8 mouse cellular contexts compared by ENCODE assay signal in genomic region chr14:51930824-51931223, GRCm38 (mm10). TPM values are rescaled to one million over a fixed set of nuclear protein-coding genes. Genes with fewer than 3 reads are reported as not detected.
DNase-seq lines count a peak whose midpoint lies in the region; ATAC-seq and TF ChIP-seq lines count a peak whose summit lies in the region.

No protein-coding gene starts in this region.

- H3K4me3 ChIP-seq in heart, embryonic 16.5 days (ENCODE audit: low read length), result no peak overlapping the region
- no peak overlapping the region for H3K4me3 ChIP-seq in kidney, postnatal 0 days (replicated peaks; ENCODE audit: low read depth, low read length)
- no peak overlapping the region for H3K4me3 ChIP-seq in liver, embryonic 14.5 days (ENCODE audit: insufficient read depth in 1 of 2, low read depth in 2 of 2, low read length in 2 of 2)
- H3K4me3 ChIP-seq in neural tube, embryonic 12.5 days, result no peak overlapping the region

- peak; percentile 83 for TF ChIP-seq CTCF in kidney, postnatal 0 days (IDR thresholded peaks at IDR 0.05; ENCODE audit: low read depth)
- peak; percentile 63 for TF ChIP-seq CTCF in liver, embryonic 14.5 days (IDR thresholded peaks at IDR 0.05; ENCODE audit: low read depth)

- ATAC-seq in heart, embryonic 16.5 days (replicated peaks; ENCODE audit: extremely low read depth, insufficient read depth, low FRiP score), result peak; percentile 88
- peak; percentile 80 for ATAC-seq in kidney, postnatal 0 days (replicated peaks; ENCODE audit: low FRiP score, low read depth)
- 0 out of 2 replicates have a peak, but pooled peaks have one; percentile 33 for ATAC-seq in liver, embryonic 14.5 days (ENCODE audit: insufficient read depth)
- peak; percentile 63 for ATAC-seq in neural tube, embryonic 12.5 days (ENCODE audit: low FRiP score, low read depth)

- TF ChIP-seq EP300 in liver, embryonic 14.5 days (IDR thresholded peaks at IDR 0.05; ENCODE audit: low read depth), result no peak

- H3K27me3 ChIP-seq in heart, embryonic 16.5 days (ENCODE audit: control insufficient read depth, insufficient read depth, low read length), result no peaks in the 10 kb centered on the region
- no peaks in the 10 kb centered on the region for H3K27me3 ChIP-seq in kidney, postnatal 0 days (ENCODE audit: insufficient read depth, low read length)
- H3K27me3 ChIP-seq in liver, embryonic 14.5 days (ENCODE audit: control insufficient read depth, insufficient read depth, low read length), result no peaks in the 10 kb centered on the region
- 0 out of 2 replicates have a peak, but pooled peaks cover 4% of the 10 kb centered on the region for H3K27me3 ChIP-seq in neural tube, embryonic 12.5 days (replicated peaks)

- peaks cover 5% of the 10 kb centered on the region for H3K4me1 ChIP-seq in heart, embryonic 16.5 days (ENCODE audit: control insufficient read depth, insufficient read depth, low read length)
- no peaks in the 10 kb centered on the region; the same call in 1 of the 2 replicates for H3K4me1 ChIP-seq in kidney, postnatal 0 days (replicated peaks; ENCODE audit: insufficient read depth, low read length)
- H3K4me1 ChIP-seq in liver, embryonic 14.5 days (replicated peaks; ENCODE audit: control insufficient read depth in 2 of 2, insufficient read depth in 2 of 2, low read length in 1 of 2), result peaks cover 0 to 9% of the 10 kb centered on the region in 2 experiments; a peak in 1 of 4 replicates
- no peaks in the 10 kb centered on the region for H3K4me1 ChIP-seq in neural tube, embryonic 12.5 days

- no peaks in the 10 kb centered on the region for H3K36me3 ChIP-seq in heart, embryonic 16.5 days (ENCODE audit: control insufficient read depth, insufficient read depth)
- no peaks in the 10 kb centered on the region for H3K36me3 ChIP-seq in kidney, postnatal 0 days (ENCODE audit: insufficient read depth, low read length)
- H3K36me3 ChIP-seq in liver, embryonic 14.5 days (replicated peaks; ENCODE audit: control insufficient read depth, insufficient read depth, low read depth), result no peaks in the 10 kb centered on the region
- H3K36me3 ChIP-seq in neural tube, embryonic 12.5 days, result no peaks in the 10 kb centered on the region

- WGBS in heart, embryonic 16.5 days, result 28% methylated on average over 5 of the region's 5 CpGs
- WGBS in kidney, postnatal 0 days, result 25% methylated on average over 5 of the region's 5 CpGs
- 28% methylated on average over 5 of the region's 5 CpGs for WGBS in liver, embryonic 14.5 days (ENCODE audit: insufficient replicate concordance)
- WGBS in neural tube, embryonic 12.5 days, result 38% methylated on average over 5 of the region's 5 CpGs

- DNase-seq in CD4-positive, CD25-positive, alpha-beta regulatory T cell, adult 2 months (ENCODE audit: low read depth, low spot score), result peak; percentile 78
- DNase-seq in adrenal gland, postnatal 25 days, result peak; percentile 35
- DNase-seq in fibroblast of lung, adult 2 months (ENCODE audit: low read depth), result peak; percentile 59
- peak; percentile 92 for DNase-seq in kidney, postnatal 0 days (ENCODE audit: low spot score)
- no peak for DNase-seq in liver, embryonic 14.5 days (ENCODE audit: low read depth in 3 of 3, low spot score in 3 of 3)
- peak; percentile 58 for DNase-seq in thymus, postnatal 4 days

- H3K4me2 ChIP-seq in heart, embryonic 16.5 days (ENCODE audit: low read depth, low read length), result no peak overlapping the region
- no peak overlapping the region for H3K4me2 ChIP-seq in kidney, postnatal 0 days (ENCODE audit: low read length)
- H3K4me2 ChIP-seq in liver, embryonic 14.5 days (ENCODE audit: low read depth), result no peak overlapping the region
- H3K4me2 ChIP-seq in neural tube, embryonic 12.5 days (replicated peaks), result no peak overlapping the region

- no peak overlapping the region for H3K9ac ChIP-seq in heart, embryonic 16.5 days (ENCODE audit: low read length)
- no peak overlapping the region for H3K9ac ChIP-seq in kidney, postnatal 0 days (ENCODE audit: low read depth, low read length)
- no peak overlapping the region for H3K9ac ChIP-seq in liver, embryonic 14.5 days (replicated peaks)
- no peak overlapping the region for H3K9ac ChIP-seq in neural tube, embryonic 12.5 days

- peak overlapping the region; percentile 25; the same call in 1 of the 2 replicates for H3K27ac ChIP-seq in heart, embryonic 16.5 days (ENCODE audit: low read length)
- no peak overlapping the region for H3K27ac ChIP-seq in kidney, postnatal 0 days
- no peak overlapping the region for H3K27ac ChIP-seq in liver, embryonic 14.5 days
- no peak overlapping the region for H3K27ac ChIP-seq in neural tube, embryonic 12.5 days

- no peaks in the 10 kb centered on the region for H3K9me3 ChIP-seq in heart, embryonic 16.5 days (replicated peaks; ENCODE audit: control insufficient read depth, low read length)
- H3K9me3 ChIP-seq in kidney, postnatal 0 days (replicated peaks; ENCODE audit: low read length), result no peaks in the 10 kb centered on the region
- H3K9me3 ChIP-seq in liver, embryonic 14.5 days (ENCODE audit: control insufficient read depth, low read length), result no peaks in the 10 kb centered on the region
- H3K9me3 ChIP-seq in neural tube, embryonic 12.5 days, result no peaks in the 10 kb centered on the region; the same call in 1 of the 2 replicates

RNA-seq across cellular contexts. Expression of gene Rnase13, which starts 8.3 kb away (rescaled TPM):
- total RNA-seq in adrenal gland, postnatal 25 days (2021), result not detected in 2 replicates
- not detected in 2 replicates for polyA plus RNA-seq in heart, embryonic 16.5 days (2015; fragmentation: Nextera tagmentation; extraction: Ambion mirVana)
- polyA plus RNA-seq in kidney, postnatal 0 days (2015; fragmentation: Nextera tagmentation; extraction: Ambion mirVana), result not detected in 2 replicates
- not detected in 2 replicates for polyA plus RNA-seq in liver, embryonic 14.5 days (2012; rRNA removed)
- not detected in 2 replicates for polyA plus RNA-seq in liver, embryonic 14.5 days (2014; fragmentation: Nextera tagmentation; extraction: Ambion mirVana)
- polyA plus RNA-seq in neural tube, embryonic 12.5 days (2016; fragmentation: Nextera tagmentation; extraction: Ambion mirVana), result not detected in 2 replicates

RNA-seq across cellular contexts. Expression of gene Tppp2, which starts 12.6 kb away (rescaled TPM):
- not detected in 2 replicates for total RNA-seq in adrenal gland, postnatal 25 days (2021)
- polyA plus RNA-seq in heart, embryonic 16.5 days (2015; fragmentation: Nextera tagmentation; extraction: Ambion mirVana), result not detected in 2 replicates
- polyA plus RNA-seq in kidney, postnatal 0 days (2015; fragmentation: Nextera tagmentation; extraction: Ambion mirVana), result not detected in 2 replicates
- not detected in 2 replicates for polyA plus RNA-seq in liver, embryonic 14.5 days (2012; rRNA removed)
- not detected in 2 replicates for polyA plus RNA-seq in liver, embryonic 14.5 days (2014; fragmentation: Nextera tagmentation; extraction: Ambion mirVana)
- not detected in 2 replicates for polyA plus RNA-seq in neural tube, embryonic 12.5 days (2016; fragmentation: Nextera tagmentation; extraction: Ambion mirVana)

RNA-seq across cellular contexts. Expression of gene Ndrg2, which starts 16.9 kb away (rescaled TPM):
- total RNA-seq in adrenal gland, postnatal 25 days (2021), result 226 and 243 TPM in 2 replicates
- 421 and 437 TPM in 2 replicates for polyA plus RNA-seq in heart, embryonic 16.5 days (2015; fragmentation: Nextera tagmentation; extraction: Ambion mirVana)
- polyA plus RNA-seq in kidney, postnatal 0 days (2015; fragmentation: Nextera tagmentation; extraction: Ambion mirVana), result 89.2 and 95.3 TPM in 2 replicates
- 11.6 and 11.7 TPM in 2 replicates for polyA plus RNA-seq in liver, embryonic 14.5 days (2012; rRNA removed)
- 13.5 and 14.7 TPM in 2 replicates for polyA plus RNA-seq in liver, embryonic 14.5 days (2014; fragmentation: Nextera tagmentation; extraction: Ambion mirVana)
- 31.2 and 37.5 TPM in 2 replicates for polyA plus RNA-seq in neural tube, embryonic 12.5 days (2016; fragmentation: Nextera tagmentation; extraction: Ambion mirVana)

RNA-seq across cellular contexts. Expression of gene Slc39a2, which starts 38.1 kb away (rescaled TPM):
- total RNA-seq in adrenal gland, postnatal 25 days (2021), result 0.61 and 1.2 TPM in 2 replicates
- polyA plus RNA-seq in heart, embryonic 16.5 days (2015; fragmentation: Nextera tagmentation; extraction: Ambion mirVana), result 0.31 and 0.38 TPM in 2 replicates
- polyA plus RNA-seq in kidney, postnatal 0 days (2015; fragmentation: Nextera tagmentation; extraction: Ambion mirVana), result 0.12 and 0.15 TPM in 2 replicates
- 0.15 and 0.23 TPM in 2 replicates for polyA plus RNA-seq in liver, embryonic 14.5 days (2012; rRNA removed)
- 0.05 TPM in 1 of 2 replicates, not detected in the other for polyA plus RNA-seq in liver, embryonic 14.5 days (2014; fragmentation: Nextera tagmentation; extraction: Ambion mirVana)
- polyA plus RNA-seq in neural tube, embryonic 12.5 days (2016; fragmentation: Nextera tagmentation; extraction: Ambion mirVana), result 1.2 and 1.4 TPM in 2 replicates

RNA-seq across cellular contexts. Expression of gene Mettl17, which starts 46.2 kb away (rescaled TPM):
- total RNA-seq in adrenal gland, postnatal 25 days (2021), result 32.1 and 42.2 TPM in 2 replicates
- 37.8 and 42.1 TPM in 2 replicates for polyA plus RNA-seq in heart, embryonic 16.5 days (2015; fragmentation: Nextera tagmentation; extraction: Ambion mirVana)
- 46.3 and 46.6 TPM in 2 replicates for polyA plus RNA-seq in kidney, postnatal 0 days (2015; fragmentation: Nextera tagmentation; extraction: Ambion mirVana)
- 7.5 and 9.5 TPM in 2 replicates for polyA plus RNA-seq in liver, embryonic 14.5 days (2012; rRNA removed)
- polyA plus RNA-seq in liver, embryonic 14.5 days (2014; fragmentation: Nextera tagmentation; extraction: Ambion mirVana), result 10.2 and 10.8 TPM in 2 replicates
- 58.6 and 64.4 TPM in 2 replicates for polyA plus RNA-seq in neural tube, embryonic 12.5 days (2016; fragmentation: Nextera tagmentation; extraction: Ambion mirVana)

Comparison
In these comparisons a context has a peak if more than half of its experiments do, and no peak if none do; other contexts are left out.
1. DNase-seq: peak in CD4-positive, CD25-positive, alpha-beta regulatory T cell, adult 2 months (single experiment), adrenal gland, postnatal 25 days (single experiment), fibroblast of lung, adult 2 months (single experiment), kidney, postnatal 0 days (single experiment) and thymus, postnatal 4 days (single experiment); none in liver, embryonic 14.5 days (0 of 3).
2. ATAC-seq: peak in every context shown above with its lines; median percentile 88 in heart, embryonic 16.5 days; 80 in kidney, postnatal 0 days; 63 in neural tube, embryonic 12.5 days; 33 in liver, embryonic 14.5 days.